Mouse (Mus musculus) midbrain, embryonic 15.5 days (tissue): Measurements from ENCODE around the gene Rab3d. TPM values are rescaled to one million over a fixed set of nuclear protein-coding genes. Genes with fewer than 3 reads are reported as not detected.
A peak's percentile ranks its signal among the peaks of the same experiment; 100 is the strongest.

Experiments
- ATAC-seq: fragments of 200-750 bp; cut with Nextera tagmentation; replicated peaks from 2 replicates; pipeline ENCODE4 v1.8.0; 2017; ENCODE audit warnings: moderate TSS enrichment
- H3K27ac ChIP-seq: fragments of 300-500 bp; sonication (generic); 2 replicates; pipeline ENCODE4 v1.5.1; 2015; ENCODE audit warnings: mild to moderate bottlenecking, inconsistent platforms
- H3K27me3 ChIP-seq: fragments of 300-500 bp; sonication (generic); replicated peaks from 2 replicates; pipeline ENCODE4 v1.6.1; 2015; ENCODE audit warnings: inconsistent platforms
- H3K36me3 ChIP-seq: fragments of 300-500 bp; sonication (generic); replicated peaks from 2 replicates; pipeline ENCODE4 v1.6.1; 2015; ENCODE audit warnings: inconsistent platforms
- H3K4me1 ChIP-seq: fragments of 300-500 bp; sonication (generic); 2 replicates; pipeline ENCODE4 v1.6.1; 2015; ENCODE audit warnings: inconsistent platforms
- H3K4me2 ChIP-seq: fragments of 300-500 bp; sonication (generic); 2 replicates; pipeline ENCODE4 v1.6.1; 2015; ENCODE audit warnings: inconsistent platforms, mild to moderate bottlenecking, moderate library complexity
- H3K4me3 ChIP-seq: fragments of 300-500 bp; sonication (generic); 2 replicates; pipeline ENCODE4 v1.5.1; 2015; ENCODE audit warnings: mild to moderate bottlenecking, inconsistent platforms
- H3K9ac ChIP-seq: fragments of 300-500 bp; sonication (generic); 2 replicates; pipeline ENCODE4 v1.6.1; 2015; ENCODE audit warnings: mild to moderate bottlenecking, inconsistent platforms
- H3K9me3 ChIP-seq: fragments of 300-500 bp; sonication (generic); 2 replicates; pipeline ENCODE4 v1.6.1; 2016; ENCODE audit warnings: inconsistent platforms
- WGBS: fragments of 180-500 bp; shearing (Covaris S2); methylation state at CpG from one replicate; pipeline ENCODE4 v1.1.7; 2015; ENCODE audit warnings: mixed read lengths; 5-methylcytosine and 5-hydroxymethylcytosine counted together
- polyA plus RNA-seq: library from polyadenylated mRNA; unstranded; fragments of >200 nt; fragmentation: Nextera tagmentation; extraction: Ambion mirVana; gene quantifications from 2 replicates; pipeline ENCODE4 v1.2.1, GENCODE M21; 2015

The Rab3d gene
- polyA plus RNA-seq, 1 experiment from 2014 or later: 15.5 TPM

GRCm38 (mm10) chr9:21924099-21924493 is 6.1 kb upstream of the Rab3d start:
- H3K27me3 ChIP-seq: no peaks in the 10 kb centered on the region
- no peak overlapping the region for H3K27ac ChIP-seq
- H3K4me1 ChIP-seq: peaks cover 14% of the 10 kb centered on the region
- no peak overlapping the region for H3K9ac ChIP-seq
- H3K4me3 ChIP-seq: no peak overlapping the region
- WGBS: 75% methylated on average over 6 of the region's 6 CpGs
- 0 out of 2 replicates have a peak, but pooled peaks cover 3% of the 10 kb centered on the region for H3K36me3 ChIP-seq
- no peak overlapping the region for H3K4me2 ChIP-seq
- ATAC-seq: no peak
- H3K9me3 ChIP-seq: no peaks in the 10 kb centered on the region

GRCm38 (mm10) chr9:21923490-21924098 is 5.6 kb upstream of the Rab3d start:
- Histone ChIP-seq H3K4me1 (peaks cover 14% of the 10 kb centered on the region), H3K36me3 (0 out of 2 replicates have a peak, but pooled peaks cover 3% of the 10 kb centered on the region), H3K9ac (no peak overlapping the region), H3K27me3 (no peaks in the 10 kb centered on the region), H3K9me3 (no peaks in the 10 kb centered on the region), H3K27ac (no peak overlapping the region), H3K4me3 (no peak overlapping the region), H3K4me2 (no peak overlapping the region)
- ATAC-seq: no peak
- 74% methylated on average over 3 of the region's 3 CpGs for WGBS

- ATAC-seq: no peak
- no peak overlapping the region for H3K27ac ChIP-seq
- H3K4me2 ChIP-seq: no peak overlapping the region
- WGBS: 90% methylated on average over 4 of the region's 4 CpGs
- no peaks in the 10 kb centered on the region for H3K9me3 ChIP-seq
- H3K27me3 ChIP-seq: no peaks in the 10 kb centered on the region
- 0 out of 2 replicates have a peak, but pooled peaks cover 3% of the 10 kb centered on the region for H3K36me3 ChIP-seq
- H3K4me1 ChIP-seq: peaks cover 14% of the 10 kb centered on the region
- no peak overlapping the region for H3K9ac ChIP-seq
- H3K4me3 ChIP-seq: no peak overlapping the region
These were observed 5.0 kb upstream of the Rab3d start for GRCm38 (mm10) chr9:21923036-21923435.

- no peaks in the 10 kb centered on the region for H3K27me3 ChIP-seq
- peaks cover 6% of the 10 kb centered on the region; the same call in 1 of the 2 replicates for H3K4me1 ChIP-seq
- 27% methylated on average over 5 of the region's 5 CpGs for WGBS
- peak overlapping the region; percentile 76 for H3K4me2 ChIP-seq
- H3K36me3 ChIP-seq: no peaks in the 10 kb centered on the region
- no peak overlapping the region for H3K9ac ChIP-seq
- no peak overlapping the region for H3K27ac ChIP-seq
- no peak for ATAC-seq
- H3K9me3 ChIP-seq: no peaks in the 10 kb centered on the region
- H3K4me3 ChIP-seq: peak overlapping the region; percentile 60
These were observed 846 bp upstream of the Rab3d start for GRCm38 (mm10) chr9:21918692-21919384.

- H3K9me3 ChIP-seq: no peaks in the 10 kb centered on the region
- WGBS: under 1% methylated on average over 35 of the region's 35 CpGs
- H3K4me3 ChIP-seq: peak overlapping the region; percentile 60
- H3K27ac ChIP-seq: peak overlapping the region; percentile 57
- peak overlapping the region; percentile 50 for H3K9ac ChIP-seq
- H3K4me2 ChIP-seq: peak overlapping the region; percentile 76
- no peaks in the 10 kb centered on the region for H3K36me3 ChIP-seq
- H3K27me3 ChIP-seq: no peaks in the 10 kb centered on the region
- peaks cover 6% of the 10 kb centered on the region; the same call in 1 of the 2 replicates for H3K4me1 ChIP-seq
- peak; percentile 79 for ATAC-seq
These were observed 428 bp downstream of the Rab3d start for GRCm38 (mm10) chr9:21917493-21918034.

GRCm38 (mm10) chr9:21916851-21917492 is 1.0 kb downstream of the Rab3d start:
- no peak for ATAC-seq
- Histone ChIP-seq H3K36me3 (no peaks in the 10 kb centered on the region), H3K27me3 (no peaks in the 10 kb centered on the region), H3K27ac (peak overlapping the region; percentile 57; the same call in 1 of the 2 replicates), H3K4me1 (peaks cover 6% of the 10 kb centered on the region; the same call in 1 of the 2 replicates), H3K4me3 (peak overlapping the region; percentile 60), H3K9ac (no peak overlapping the region; the same call in 1 of the 2 replicates), H3K4me2 (peak overlapping the region; percentile 76), H3K9me3 (no peaks in the 10 kb centered on the region)
- 74% methylated on average over 3 of the region's 3 CpGs for WGBS

- Histone ChIP-seq H3K27me3 (no peaks in the 10 kb centered on the region), H3K27ac (no peak overlapping the region), H3K36me3 (no peaks in the 10 kb centered on the region), H3K9me3 (no peaks in the 10 kb centered on the region), H3K4me1 (no peaks in the 10 kb centered on the region), H3K4me3 (no peak overlapping the region), H3K9ac (no peak overlapping the region), H3K4me2 (no peak overlapping the region)
- 77% methylated on average over 10 of the region's 10 CpGs for WGBS
- no peak for ATAC-seq
These were observed 8.3 kb downstream of the Rab3d start for GRCm38 (mm10) chr9:21909474-21910223.

GRCm38 (mm10) chr9:21908216-21908615 is 9.8 kb downstream of the Rab3d start:
- no peak for ATAC-seq
- H3K4me2 ChIP-seq: no peak overlapping the region
- H3K9me3 ChIP-seq: no peaks in the 10 kb centered on the region
- no peak overlapping the region for H3K9ac ChIP-seq
- H3K27me3 ChIP-seq: no peaks in the 10 kb centered on the region
- no peaks in the 10 kb centered on the region for H3K36me3 ChIP-seq
- no peaks in the 10 kb centered on the region for H3K4me1 ChIP-seq
- H3K4me3 ChIP-seq: no peak overlapping the region
- WGBS: 73% methylated on average over 11 of the region's 11 CpGs
- no peak overlapping the region for H3K27ac ChIP-seq

GRCm38 (mm10) chr9:21904031-21904430 is 14.0 kb downstream of the Rab3d start:
- H3K4me3 ChIP-seq: no peak overlapping the region
- no peak for ATAC-seq
- no peaks in the 10 kb centered on the region for H3K9me3 ChIP-seq
- H3K4me2 ChIP-seq: no peak overlapping the region
- no peaks in the 10 kb centered on the region for H3K36me3 ChIP-seq
- no peak overlapping the region for H3K27ac ChIP-seq
- H3K27me3 ChIP-seq: peaks cover 7% of the 10 kb centered on the region; the same call in 1 of the 2 replicates
- peaks cover 4% of the 10 kb centered on the region; the same call in 1 of the 2 replicates for H3K4me1 ChIP-seq
- 89% methylated on average over 4 of the region's 4 CpGs for WGBS
- H3K9ac ChIP-seq: no peak overlapping the region

- peak; percentile 87 for ATAC-seq
- Histone ChIP-seq H3K36me3 (no peaks in the 10 kb centered on the region), H3K9me3 (no peaks in the 10 kb centered on the region), H3K9ac (0 out of 2 replicates have a peak overlapping the region, but pooled peaks have one; percentile 22), H3K27ac (peak overlapping the region; percentile 43), H3K4me1 (peaks cover 4% of the 10 kb centered on the region; the same call in 1 of the 2 replicates), H3K4me3 (peak overlapping the region; percentile 40), H3K27me3 (peaks cover 23% of the 10 kb centered on the region), H3K4me2 (peak overlapping the region; percentile 48)
- WGBS: 12% methylated on average over 10 of the region's 10 CpGs
These were observed 16.7 kb downstream of the Rab3d start for GRCm38 (mm10) chr9:21901223-21901820.

- WGBS: 63% methylated on average over 3 of the region's 3 CpGs
- no peaks in the 10 kb centered on the region for H3K4me1 ChIP-seq
These were observed 28.8 kb downstream of the Rab3d start for GRCm38 (mm10) chr9:21889229-21889628.

More at GRCm38 (mm10) chr9:21889229-21889628, 28.8 kb downstream of the Rab3d start:
- Histone ChIP-seq H3K27ac (no peak overlapping the region), H3K27me3 (no peaks in the 10 kb centered on the region), H3K4me3 (no peak overlapping the region), H3K4me2 (no peak overlapping the region), H3K36me3 (no peaks in the 10 kb centered on the region), H3K9ac (no peak overlapping the region), H3K9me3 (no peaks in the 10 kb centered on the region)
- ATAC-seq: no peak
